Mouse (Mus musculus): ENCODE data around the gene Smim24. TPM values are rescaled to one million over a fixed set of nuclear protein-coding genes. Genes with fewer than 3 reads are reported as not detected.

The Smim24 gene
- polyA plus RNA-seq, 2 experiments, result 4.3 to 7.8 TPM

DNA sequence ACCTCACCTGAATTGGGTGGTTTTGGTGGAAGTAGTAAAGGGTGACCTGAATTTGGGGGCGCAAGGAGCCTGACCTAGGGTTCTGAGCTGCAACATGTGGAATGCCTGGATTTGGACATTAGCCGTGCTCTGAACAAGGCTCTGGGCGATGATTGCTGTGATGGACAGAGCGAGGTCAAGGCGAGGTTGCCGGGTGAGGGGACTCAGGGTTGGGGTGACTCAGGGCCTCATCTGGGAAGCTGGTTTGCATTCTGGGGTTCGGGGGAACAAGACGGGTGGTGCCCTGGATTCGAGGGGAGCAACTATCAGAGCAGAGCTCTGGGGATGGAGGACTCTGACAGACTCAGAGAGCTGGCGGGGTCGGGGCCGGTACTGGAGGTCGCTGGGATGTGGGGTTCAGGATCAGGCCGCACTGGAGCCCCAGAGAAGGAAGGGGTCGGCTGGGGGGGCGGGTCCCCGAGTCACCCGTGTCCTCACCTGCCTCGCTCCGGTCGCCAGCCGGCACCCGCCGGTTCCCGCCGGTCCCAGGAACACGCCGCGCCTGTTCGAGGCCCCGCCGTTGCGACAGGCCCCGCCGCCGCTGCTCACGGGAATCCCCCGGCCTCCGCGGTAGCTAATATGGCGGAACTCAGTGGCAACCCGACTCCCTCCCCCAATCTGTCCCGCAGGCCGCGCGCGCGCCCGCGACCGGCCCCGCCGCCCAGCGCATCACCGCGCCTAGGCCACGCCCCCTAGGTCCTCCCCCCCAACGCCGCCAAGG lies 14.9 kb upstream of the Smim24 start, which contains the start of gene Fzr1:
Gene Fzr1, minus strand, starts transcription at position 724 of the 760 bp plus-strand sequence.
- H3K9ac ChIP-seq (ENCODE audit: low read depth, low read length, severe bottlenecking), result peak within 1 kb of the TSS; percentile 89
- 0 out of 2 replicates have a peak, but pooled peaks have one; percentile 51 for TF ChIP-seq POLR2A (IDR thresholded peaks at IDR 0.05; ENCODE audit: borderline replicate concordance, extremely low read depth, insufficient read depth, insufficient read length)
- peak; percentile 20 for ATAC-seq (ENCODE audit: low FRiP score, low read depth)
- under 1% methylated on average over 24 of the region's 59 CpGs for WGBS
- H3K9me3 ChIP-seq (ENCODE audit: control insufficient read depth, low read length), result no peaks in the 10 kb centered on the region
- H3K4me1 ChIP-seq (ENCODE audit: control insufficient read depth, insufficient read depth, low read length), result peaks cover 15% of the 10 kb centered on the region
- peak within 1 kb of the TSS; percentile 85 for H3K4me2 ChIP-seq (replicated peaks; ENCODE audit: low read depth, low read length, severe bottlenecking)
- peak within 1 kb of the TSS; percentile 89 for H3K4me3 ChIP-seq (replicated peaks; ENCODE audit: low read length)
- H3K27ac ChIP-seq (replicated peaks; ENCODE audit: low read depth, low read length), result peak within 1 kb of the TSS; percentile 55; the same call in 1 of the 2 replicates
- no peaks in the 10 kb centered on the region for H3K27me3 ChIP-seq (ENCODE audit: control insufficient read depth, insufficient read depth, low read length)
- H3K36me3 ChIP-seq (ENCODE audit: control insufficient read depth, insufficient read depth, low read length), result peaks cover 20% of the 10 kb centered on the region
- peak; percentile 29 for DNase-seq (ENCODE audit: low spot score)

- ATAC-seq (ENCODE audit: low FRiP score, low read depth), result peak; percentile 95
Observed at GRCm38 (mm10) chr10:81378553-81379182, 14.2 kb upstream of the Smim24 start.

DNA sequence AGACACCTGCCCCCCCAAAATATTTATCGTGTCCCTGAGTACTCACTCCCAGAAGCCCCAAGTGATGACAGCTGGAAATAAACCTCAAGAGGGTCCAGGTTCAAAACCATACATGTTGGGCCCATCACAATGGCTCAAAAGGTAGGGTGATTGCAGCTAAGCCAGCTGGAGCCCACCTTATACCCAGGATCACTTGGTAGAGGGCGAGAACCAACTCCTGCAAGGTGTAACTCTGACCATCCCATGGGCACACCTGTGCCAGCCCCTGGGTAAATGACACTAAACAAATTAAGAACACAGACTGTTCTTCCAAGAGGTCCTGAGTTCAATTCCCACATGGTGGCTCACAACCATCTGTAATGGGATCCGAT lies 13.7 kb upstream of the Smim24 start:
- Histone ChIP-seq H3K27me3 (ENCODE audit: control insufficient read depth, insufficient read depth, low read length) (no peaks in the 10 kb centered on the region), H3K9me3 (ENCODE audit: control insufficient read depth, low read length) (no peaks in the 10 kb centered on the region), H3K4me2 (replicated peaks; ENCODE audit: low read depth, low read length, severe bottlenecking) (peak overlapping the region; percentile 59), H3K27ac (replicated peaks; ENCODE audit: low read depth, low read length) (peak overlapping the region; percentile 55; the same call in 1 of the 2 replicates), H3K9ac (ENCODE audit: low read depth, low read length, severe bottlenecking) (peak overlapping the region; percentile 44), H3K4me1 (ENCODE audit: control insufficient read depth, insufficient read depth, low read length) (peaks cover 15% of the 10 kb centered on the region), H3K36me3 (ENCODE audit: control insufficient read depth, insufficient read depth, low read length) (peaks cover 9% of the 10 kb centered on the region), H3K4me3 (replicated peaks; ENCODE audit: low read length) (peak overlapping the region; percentile 49)
- 62% methylated on average over 3 of the region's 3 CpGs for WGBS
- TF ChIP-seq POLR2A (IDR thresholded peaks at IDR 0.05; ENCODE audit: borderline replicate concordance, extremely low read depth, insufficient read depth, insufficient read length), result no peak
- DNase-seq (ENCODE audit: low spot score) (no peak), ATAC-seq (ENCODE audit: low FRiP score, low read depth) (no peak)

More at GRCm38 (mm10) chr10:81378553-81379182, 14.2 kb upstream of the Smim24 start:
- TF ChIP-seq POLR2A (IDR thresholded peaks at IDR 0.05; ENCODE audit: borderline replicate concordance, extremely low read depth, insufficient read depth, insufficient read length), result 0 out of 2 replicates have a peak, but pooled peaks have one; percentile 52
- peaks cover 14% of the 10 kb centered on the region for H3K36me3 ChIP-seq (ENCODE audit: control insufficient read depth, insufficient read depth, low read length)
- peak; percentile 100 for DNase-seq (ENCODE audit: low spot score)
- peak overlapping the region; percentile 89 for H3K4me3 ChIP-seq (replicated peaks; ENCODE audit: low read length)
- under 1% methylated on average over 41 of the region's 46 CpGs for WGBS
- peak overlapping the region; percentile 55; the same call in 1 of the 2 replicates for H3K27ac ChIP-seq (replicated peaks; ENCODE audit: low read depth, low read length)
- H3K27me3 ChIP-seq (ENCODE audit: control insufficient read depth, insufficient read depth, low read length), result no peaks in the 10 kb centered on the region
- no peaks in the 10 kb centered on the region for H3K9me3 ChIP-seq (ENCODE audit: control insufficient read depth, low read length)
- peak overlapping the region; percentile 85 for H3K4me2 ChIP-seq (replicated peaks; ENCODE audit: low read depth, low read length, severe bottlenecking)
- peak overlapping the region; percentile 89 for H3K9ac ChIP-seq (ENCODE audit: low read depth, low read length, severe bottlenecking)
- H3K4me1 ChIP-seq (ENCODE audit: control insufficient read depth, insufficient read depth, low read length), result peaks cover 15% of the 10 kb centered on the region

DNA sequence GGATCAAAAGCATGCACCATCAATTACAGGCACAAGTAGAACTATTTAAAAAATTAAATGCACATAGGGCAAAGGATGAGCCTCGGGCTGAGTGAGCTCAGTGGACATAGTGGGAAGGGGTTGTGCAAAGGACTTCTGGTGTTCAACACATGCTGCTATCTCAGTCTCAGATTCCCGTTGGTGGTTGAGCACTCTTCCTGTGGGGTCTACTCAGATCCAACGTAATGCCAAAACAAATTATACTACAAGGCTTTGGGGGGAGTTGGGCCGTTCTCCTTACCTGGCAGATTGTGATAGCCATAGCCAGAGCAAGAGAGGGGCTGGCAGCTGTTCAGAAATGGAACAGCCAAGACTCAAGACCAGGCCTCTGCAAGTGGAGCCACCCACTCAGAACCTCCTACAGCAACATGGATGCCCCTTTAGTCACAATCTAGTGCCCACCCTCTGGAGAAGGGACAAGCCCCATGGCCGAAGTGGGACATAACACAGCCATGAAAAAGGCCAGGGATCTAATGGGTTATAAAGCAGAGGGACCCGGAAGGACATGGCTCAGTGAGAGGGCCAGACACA lies 13.0 kb upstream of the Smim24 start:
- no peak for TF ChIP-seq POLR2A (IDR thresholded peaks at IDR 0.05; ENCODE audit: borderline replicate concordance, extremely low read depth, insufficient read depth, insufficient read length)
- Histone ChIP-seq H3K4me2 (replicated peaks; ENCODE audit: low read depth, low read length, severe bottlenecking) (no peak overlapping the region), H3K27ac (replicated peaks; ENCODE audit: low read depth, low read length) (no peak overlapping the region), H3K4me1 (ENCODE audit: control insufficient read depth, insufficient read depth, low read length) (peaks cover 16% of the 10 kb centered on the region), H3K9ac (ENCODE audit: low read depth, low read length, severe bottlenecking) (no peak overlapping the region), H3K4me3 (replicated peaks; ENCODE audit: low read length) (no peak overlapping the region), H3K27me3 (ENCODE audit: control insufficient read depth, insufficient read depth, low read length) (no peaks in the 10 kb centered on the region), H3K36me3 (ENCODE audit: control insufficient read depth, insufficient read depth, low read length) (peaks cover 7% of the 10 kb centered on the region), H3K9me3 (ENCODE audit: control insufficient read depth, low read length) (no peaks in the 10 kb centered on the region)
- no peak for ATAC-seq (ENCODE audit: low FRiP score, low read depth)
- DNase-seq (ENCODE audit: low spot score), result no peak
- 90% methylated on average over 6 of the region's 6 CpGs for WGBS

GRCm38 (mm10) chr10:81382039-81382438 lies 10.8 kb upstream of the Smim24 start:
- H3K27ac ChIP-seq (replicated peaks; ENCODE audit: low read depth, low read length), result no peak overlapping the region

More at GRCm38 (mm10) chr10:81382039-81382438, 10.8 kb upstream of the Smim24 start:
- no peak for DNase-seq (ENCODE audit: low spot score)
- no peak for ATAC-seq (ENCODE audit: low FRiP score, low read depth)
- no peaks in the 10 kb centered on the region for H3K9me3 ChIP-seq (ENCODE audit: control insufficient read depth, low read length)
- H3K4me2 ChIP-seq (replicated peaks; ENCODE audit: low read depth, low read length, severe bottlenecking), result no peak overlapping the region
- peaks cover 14% of the 10 kb centered on the region for H3K4me1 ChIP-seq (ENCODE audit: control insufficient read depth, insufficient read depth, low read length)
- no peak for TF ChIP-seq POLR2A (IDR thresholded peaks at IDR 0.05; ENCODE audit: borderline replicate concordance, extremely low read depth, insufficient read depth, insufficient read length)
- H3K27me3 ChIP-seq (ENCODE audit: control insufficient read depth, insufficient read depth, low read length), result no peaks in the 10 kb centered on the region
- H3K36me3 ChIP-seq (ENCODE audit: control insufficient read depth, insufficient read depth, low read length), result peaks cover 15% of the 10 kb centered on the region
- WGBS, result 80% methylated on average over 5 of the region's 5 CpGs
- no peak overlapping the region for H3K9ac ChIP-seq (ENCODE audit: low read depth, low read length, severe bottlenecking)
- H3K4me3 ChIP-seq (replicated peaks; ENCODE audit: low read length), result no peak overlapping the region
